Mouse (Mus musculus): Measurements from ENCODE around the gene Pdrg1. TPM values are rescaled to one million over a fixed set of nuclear protein-coding genes. Genes with fewer than 3 reads are reported as not detected.

The Pdrg1 gene
- total RNA-seq, 2 experiments from 2014 or later: 136 to 152 TPM

DNA sequence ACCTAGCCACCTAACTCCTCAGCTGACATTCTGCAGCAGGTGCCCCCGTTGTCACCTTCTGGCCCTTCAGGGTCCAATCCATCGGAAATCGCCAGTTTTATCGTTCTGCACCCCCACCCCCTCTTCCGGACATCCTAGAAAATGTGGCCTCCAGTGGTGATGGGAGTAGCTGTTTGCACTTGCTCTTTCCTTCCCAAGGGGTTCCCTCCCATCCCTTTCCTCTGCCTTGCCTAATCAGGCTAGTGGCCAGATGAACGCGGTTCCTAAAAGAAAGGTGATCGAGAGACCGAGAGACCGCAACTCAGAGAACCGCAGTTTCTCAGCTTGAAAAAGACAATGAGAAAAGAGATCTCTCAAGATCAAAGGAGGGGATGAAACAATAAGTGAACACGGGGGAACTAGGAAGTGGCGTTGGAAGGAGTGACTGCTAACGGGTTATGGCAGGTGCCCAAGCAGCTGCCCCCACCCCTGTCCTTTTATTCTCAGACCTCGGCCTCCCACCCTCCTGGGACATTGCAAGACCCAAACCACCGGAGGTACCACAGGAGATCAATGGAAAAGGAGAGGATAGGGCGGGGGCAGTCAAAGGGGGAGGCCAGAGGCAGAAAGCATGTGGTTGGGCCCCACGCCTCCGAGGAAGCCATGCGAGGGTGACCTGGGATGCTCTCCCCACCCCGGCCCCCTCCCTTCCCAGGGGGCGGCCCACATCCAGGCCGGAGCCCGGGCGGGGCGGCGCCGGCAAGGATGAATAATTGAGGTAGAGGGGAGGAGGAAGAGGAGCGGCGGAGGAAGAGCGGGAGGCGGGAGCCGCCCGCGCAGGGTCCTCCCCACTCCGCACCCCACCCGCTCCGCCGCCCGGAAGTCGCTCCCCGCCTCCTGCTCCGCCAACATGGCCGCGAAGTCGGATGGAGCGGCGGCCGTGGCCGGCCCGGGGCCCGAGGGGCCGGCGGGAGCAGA is 16.2 kb upstream of the Pdrg1 start, which contains the start of gene Xkr7:
Gene Xkr7 (plus strand): TSS at position 727 of the 957 bp plus-strand sequence.
- no peak for DNase-seq

DNA sequence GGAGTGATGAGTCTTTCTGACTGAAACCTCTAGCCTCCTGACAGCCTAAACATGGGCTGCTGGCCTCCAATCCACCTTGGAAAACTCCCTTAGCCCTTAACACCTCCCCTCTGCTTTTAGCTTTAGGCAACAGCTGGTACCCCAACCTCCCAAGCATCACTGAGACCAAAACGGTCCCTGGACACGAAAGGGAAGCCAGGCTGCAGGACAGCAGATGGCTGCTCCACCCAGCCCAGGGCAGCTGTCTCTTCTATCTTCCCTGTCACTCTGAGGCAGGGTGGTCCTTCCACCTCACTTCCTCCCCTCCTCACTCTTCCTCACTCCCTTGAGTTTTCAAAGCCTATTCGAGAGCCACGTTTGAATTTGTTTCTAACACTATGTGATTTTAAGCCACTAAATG is 15.2 kb upstream of the Pdrg1 start:
- DNase-seq: no peak

- DNase-seq: no peak
Observed at GRCm38 (mm10) chr2:153027501-153027900, 12.3 kb upstream of the Pdrg1 start.

GRCm38 (mm10) chr2:153026052-153026451 is 10.8 kb upstream of the Pdrg1 start:
- no peak for DNase-seq

- DNase-seq: no peak
Observed at GRCm38 (mm10) chr2:153022855-153023254, 7.6 kb upstream of the Pdrg1 start.

DNA sequence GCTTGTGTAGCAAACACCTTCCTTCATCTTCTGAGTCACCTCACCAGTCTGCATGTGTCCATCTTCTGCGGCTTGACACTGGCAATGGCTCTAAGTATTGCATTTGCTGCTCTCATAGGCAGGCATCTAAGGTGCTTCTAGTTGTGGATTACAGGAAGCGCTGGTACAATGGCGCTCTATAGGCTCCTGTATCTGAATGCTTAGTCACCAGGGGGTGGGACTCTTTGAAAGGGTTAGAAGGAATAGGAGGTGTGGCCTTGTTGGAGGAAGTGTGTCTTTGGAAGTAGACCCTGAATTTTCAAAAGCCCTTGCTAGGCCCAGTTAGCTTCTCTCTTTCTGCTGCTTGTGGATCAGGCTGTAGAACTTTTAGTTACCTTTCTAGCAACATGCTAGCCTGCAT is 5.9 kb upstream of the Pdrg1 start:
- DNase-seq: no peak

GRCm38 (mm10) chr2:153019355-153019754 is 4.1 kb upstream of the Pdrg1 start:
- DNase-seq: no peak

GRCm38 (mm10) chr2:153016786-153017185 is 1.6 kb upstream of the Pdrg1 start:
- DNase-seq: no peak

DNA sequence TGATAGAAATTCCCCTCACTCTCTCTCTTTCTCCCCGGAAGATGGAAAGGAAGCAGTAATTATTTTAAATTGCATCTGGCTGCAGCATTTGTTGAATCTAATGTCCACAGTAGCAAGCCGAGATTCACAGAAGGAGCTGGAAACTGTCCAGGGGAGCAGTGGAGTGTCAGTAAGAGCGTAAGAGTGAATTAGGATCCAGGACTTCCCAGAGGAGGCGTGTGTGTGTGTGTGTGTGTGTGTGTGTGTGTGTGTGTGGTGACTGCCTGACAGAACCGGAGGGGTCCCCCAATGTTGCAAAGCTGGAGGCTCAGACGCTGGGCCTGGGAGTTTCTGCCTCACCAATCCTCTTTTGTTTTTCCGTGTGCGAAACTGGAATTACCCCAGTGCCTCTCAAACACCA is 577 bp upstream of the Pdrg1 start:
- peak in 1 of 2 experiments; percentile 10 for DNase-seq

- no peak for DNase-seq
Observed at GRCm38 (mm10) chr2:153013724-153014515, 1.3 kb downstream of the Pdrg1 start.

DNA sequence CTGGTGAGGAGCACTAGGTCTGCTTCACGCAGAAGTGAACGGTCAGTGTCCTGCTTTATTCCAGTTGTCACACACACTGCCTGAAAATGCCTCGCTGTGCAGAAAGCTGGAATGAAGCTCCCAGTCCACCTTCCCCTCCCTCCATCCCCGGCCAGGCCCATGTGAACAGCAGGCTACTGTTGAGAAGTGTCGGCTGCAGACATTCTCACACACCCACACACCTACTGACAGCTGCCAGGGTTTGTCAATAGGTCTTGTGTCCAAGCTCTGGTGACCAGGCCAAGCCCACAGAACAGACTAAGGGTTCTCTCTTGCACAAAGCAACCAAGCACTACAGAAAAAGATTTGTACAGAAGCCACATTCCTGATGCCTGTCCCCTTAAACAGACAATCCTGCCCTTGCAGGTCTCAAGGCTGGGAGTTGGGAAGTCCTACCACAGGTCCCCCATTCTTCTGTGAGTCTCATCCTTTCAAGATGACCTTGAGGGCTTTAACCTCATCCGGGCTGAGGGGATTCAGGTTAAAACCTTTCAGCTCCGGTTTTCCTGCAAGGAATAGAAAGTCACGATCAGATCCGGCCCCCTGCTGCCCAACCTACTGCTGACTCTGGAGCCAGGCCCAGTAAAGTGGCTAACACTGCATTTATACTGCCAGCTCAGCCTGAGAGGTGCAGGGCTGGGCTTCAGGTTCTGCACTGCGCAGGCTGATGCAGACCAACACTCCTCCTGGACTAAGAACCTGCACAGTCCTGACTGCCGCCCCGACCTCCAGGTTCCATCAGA is 5.8 kb downstream of the Pdrg1 start:
- DNase-seq: no peak

DNA sequence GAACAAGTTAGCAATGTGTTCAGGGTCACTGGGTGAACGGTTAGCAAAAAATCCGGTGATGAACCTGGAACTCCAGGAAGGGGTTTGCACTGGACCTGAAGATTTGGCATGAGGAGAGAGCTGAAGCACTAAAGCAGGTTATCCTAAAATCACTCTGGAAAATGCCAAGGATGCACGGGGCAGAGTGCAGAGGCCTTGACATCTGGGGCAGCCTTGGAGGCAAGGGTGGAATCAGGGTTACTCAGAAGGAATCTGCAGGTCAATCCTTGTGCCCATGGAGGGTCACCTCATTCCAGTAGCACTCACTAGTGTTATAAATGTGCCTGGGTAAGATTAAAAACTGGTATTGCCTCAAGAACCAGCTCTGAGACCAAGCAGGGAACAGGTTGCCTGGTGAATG is 9.2 kb downstream of the Pdrg1 start:
- no peak for DNase-seq

DNA sequence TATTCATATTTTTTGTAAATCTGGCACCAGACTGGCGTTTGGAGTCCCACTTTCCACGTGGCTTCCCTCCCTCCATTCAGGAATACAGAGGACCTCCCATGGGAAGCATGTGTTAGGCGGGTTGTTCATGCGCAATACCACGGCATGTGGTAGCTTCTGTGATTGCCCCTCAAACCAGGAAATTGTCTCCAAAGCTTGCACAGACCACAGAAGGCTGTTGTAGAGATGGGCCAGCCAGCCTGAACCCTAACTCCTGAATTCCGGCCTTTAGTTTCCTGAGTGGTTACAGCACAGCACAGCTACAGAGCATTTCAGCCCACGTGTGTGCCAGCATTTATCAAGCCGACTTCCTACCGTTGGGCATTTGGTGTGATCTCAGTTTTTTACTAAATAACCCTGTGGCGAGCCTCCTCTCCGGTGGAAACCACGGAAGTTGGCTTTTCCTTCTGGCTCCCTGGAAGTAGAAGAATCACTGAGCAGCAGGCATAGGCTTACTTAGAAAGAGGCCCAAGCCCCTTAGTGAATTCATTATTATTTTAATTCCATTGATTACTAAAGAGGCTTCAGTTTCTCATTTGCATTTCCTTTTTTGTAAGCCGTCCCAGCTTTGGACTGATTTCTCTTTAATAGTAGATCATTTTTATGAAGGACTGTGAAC is 11.4 kb downstream of the Pdrg1 start:
- no peak for DNase-seq

- no peak for DNase-seq
Observed at GRCm38 (mm10) chr2:153002492-153003248, 12.6 kb downstream of the Pdrg1 start.

- DNase-seq: no peak
Observed at GRCm38 (mm10) chr2:152997046-152997445, 18.2 kb downstream of the Pdrg1 start.

GRCm38 (mm10) chr2:152991529-152991928 is 23.7 kb downstream of the Pdrg1 start:
- no peak for DNase-seq

DNA sequence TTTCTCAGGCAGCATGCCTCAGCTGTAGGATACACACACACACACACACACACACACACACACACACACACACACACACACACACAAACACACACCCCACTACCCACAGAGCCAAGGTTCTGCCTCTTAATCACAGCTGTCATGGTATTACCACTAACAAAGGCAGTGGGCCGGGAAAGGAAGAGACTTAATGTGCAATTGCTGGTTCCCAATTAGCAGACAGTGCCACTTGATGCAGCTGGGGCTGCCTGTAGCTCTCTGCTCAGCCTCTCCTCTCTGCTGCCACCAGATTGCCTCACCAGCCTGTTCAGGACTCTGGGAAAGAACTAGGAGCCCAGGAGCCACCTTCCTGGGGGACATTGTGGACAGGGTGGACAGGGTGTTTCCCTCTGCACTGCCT is 29.6 kb downstream of the Pdrg1 start:
- no peak for DNase-seq

- DNase-seq: no peak
Observed at GRCm38 (mm10) chr2:152976991-152977390, 38.2 kb downstream of the Pdrg1 start.

DNA sequence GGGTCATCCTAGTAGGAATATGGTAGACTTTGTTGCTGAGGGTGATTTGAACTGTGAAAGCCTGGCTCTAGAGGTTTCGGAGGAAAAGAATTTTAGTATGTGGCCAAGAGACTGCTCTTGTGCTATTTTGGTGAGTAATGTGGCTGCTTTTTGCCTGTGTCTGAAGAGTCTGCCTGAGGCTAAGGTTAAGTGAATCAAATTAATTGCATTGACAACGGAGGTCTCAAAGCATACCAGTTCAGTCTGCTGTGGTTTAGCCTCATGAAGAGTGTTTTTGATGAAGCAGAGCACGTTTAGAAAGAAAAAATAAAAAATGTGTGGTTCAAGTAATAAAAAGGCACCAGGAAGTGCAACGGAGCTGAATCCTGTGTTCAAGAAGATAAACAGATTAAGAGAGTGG is 49.7 kb downstream of the Pdrg1 start:
- no peak for DNase-seq

- peak; percentile 72 to 80 for DNase-seq
Observed at GRCm38 (mm10) chr2:152962091-152962793, 53.0 kb downstream of the Pdrg1 start, which contains the start of gene Ttll9. TSS of gene Ttll9 (plus strand) at chr2:152962485.

All from heart, adult 18-20 months (tissue).